Mouse (Mus musculus) retina, adult 2 months (tissue): ENCODE measurements around the gene Pan2.

Source experiments
- DNase-seq: peaks from one replicate; pipeline ENCODE4 v3.0.0-alpha.2; 2012; ENCODE audit warnings: low read depth, low spot score

Pan2 gene

DNA sequence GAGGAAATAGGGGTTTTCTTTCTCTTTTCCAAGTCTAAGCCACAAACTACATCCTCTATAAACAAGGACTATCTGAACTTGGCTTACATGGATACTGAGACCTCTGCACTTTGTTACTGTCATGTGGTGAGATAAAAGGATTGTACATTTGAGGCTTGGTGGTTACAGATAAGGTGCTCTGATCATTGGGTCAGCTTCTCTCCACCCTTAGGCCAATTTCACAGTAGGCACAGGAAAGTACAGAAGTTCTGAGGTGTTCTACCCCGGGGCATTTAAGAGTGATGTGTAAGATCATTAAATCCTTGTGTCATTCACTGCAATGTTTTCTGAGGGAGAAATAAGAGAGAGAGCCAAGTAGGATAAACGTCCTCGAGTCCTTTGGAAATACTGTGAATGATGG lies 33.5 kb downstream of the Pan2 start:
- no peak for DNase-seq

- peak; percentile 96 for DNase-seq
Measured at GRCm38 (mm10) chr10:128337306-128338181, 34.4 kb downstream of the Pan2 start, which contains the start of gene Cs. Cs (plus strand) TSS chr10:128337734.

DNA sequence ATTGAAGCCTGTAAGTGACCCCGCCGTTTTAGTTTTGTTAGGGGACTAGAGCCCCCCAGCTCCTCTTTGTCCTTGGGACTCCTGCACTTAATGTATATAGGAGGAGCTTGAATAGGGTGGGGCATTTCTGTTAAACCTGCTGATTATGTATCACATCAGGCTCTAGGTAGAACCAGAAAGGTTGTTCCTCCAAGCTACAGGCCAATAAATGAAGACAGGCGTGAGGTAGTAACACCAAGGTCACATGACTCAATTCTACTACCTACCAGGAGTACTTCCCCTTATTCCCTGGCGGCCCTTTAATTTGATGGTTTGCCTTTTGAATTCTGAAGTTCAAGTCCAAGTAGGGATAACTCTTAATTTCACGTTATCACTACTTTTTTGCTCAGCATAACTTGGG lies 35.3 kb downstream of the Pan2 start:
- DNase-seq, result no peak

DNA sequence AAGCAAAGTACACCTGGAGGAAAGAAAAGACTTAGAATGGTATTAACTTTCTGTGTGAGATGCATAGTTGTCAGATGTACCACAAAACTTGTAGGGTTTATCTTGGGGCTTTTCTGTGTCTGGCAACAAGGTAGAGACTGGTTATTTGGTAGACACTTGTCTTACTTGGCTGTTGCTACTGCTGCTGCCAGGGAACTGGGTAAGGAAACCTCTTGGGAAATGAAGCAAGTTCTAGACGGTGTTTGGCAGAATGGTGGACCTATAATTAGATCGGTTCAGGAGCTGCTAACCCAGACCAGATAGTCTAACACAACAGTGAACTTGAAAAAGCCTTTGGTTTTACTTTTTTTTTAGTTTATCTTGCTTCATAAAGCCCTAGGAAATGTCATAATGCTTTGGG lies 35.8 kb downstream of the Pan2 start:
- DNase-seq, result no peak

DNA sequence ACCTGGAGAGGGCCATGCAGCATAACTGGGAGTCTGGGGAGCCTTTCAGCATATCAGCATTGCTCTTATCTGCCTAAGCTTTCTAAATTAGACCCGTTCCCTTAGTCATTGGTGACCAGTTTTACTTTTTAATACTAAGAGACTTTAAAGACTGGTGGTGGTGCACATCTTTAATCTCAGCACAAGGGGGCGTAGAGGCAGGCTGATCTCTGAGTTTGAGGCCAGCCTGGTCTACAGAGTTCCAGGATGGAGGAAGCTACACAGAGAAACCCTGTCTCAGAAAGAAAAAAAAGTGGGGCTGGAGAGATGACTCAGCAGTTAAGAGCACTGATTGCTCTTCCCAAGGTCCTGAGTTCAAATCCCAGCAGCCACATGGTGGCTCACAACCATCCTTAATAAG lies 37.1 kb downstream of the Pan2 start:
- no peak for DNase-seq

DNA sequence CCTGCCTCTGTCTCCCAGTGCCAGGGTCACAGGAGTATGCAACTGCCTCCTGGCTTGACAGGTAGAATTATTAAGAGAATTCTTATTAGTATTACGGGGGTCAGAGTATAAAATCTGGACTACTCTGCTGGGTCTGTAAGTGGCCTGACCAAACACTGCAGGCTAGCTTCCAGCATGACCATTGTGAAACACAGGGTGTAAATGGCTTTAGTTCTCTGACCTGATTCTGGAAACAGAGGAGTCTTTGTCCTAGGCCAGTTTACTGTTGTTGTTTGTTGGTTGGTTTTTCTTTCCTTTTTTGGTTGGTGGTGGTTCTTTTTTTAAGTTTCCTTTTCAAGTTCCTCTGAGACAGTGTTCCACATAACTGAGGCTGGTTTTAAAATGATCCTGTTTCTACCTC lies 40.3 kb downstream of the Pan2 start:
- no peak for DNase-seq

DNA sequence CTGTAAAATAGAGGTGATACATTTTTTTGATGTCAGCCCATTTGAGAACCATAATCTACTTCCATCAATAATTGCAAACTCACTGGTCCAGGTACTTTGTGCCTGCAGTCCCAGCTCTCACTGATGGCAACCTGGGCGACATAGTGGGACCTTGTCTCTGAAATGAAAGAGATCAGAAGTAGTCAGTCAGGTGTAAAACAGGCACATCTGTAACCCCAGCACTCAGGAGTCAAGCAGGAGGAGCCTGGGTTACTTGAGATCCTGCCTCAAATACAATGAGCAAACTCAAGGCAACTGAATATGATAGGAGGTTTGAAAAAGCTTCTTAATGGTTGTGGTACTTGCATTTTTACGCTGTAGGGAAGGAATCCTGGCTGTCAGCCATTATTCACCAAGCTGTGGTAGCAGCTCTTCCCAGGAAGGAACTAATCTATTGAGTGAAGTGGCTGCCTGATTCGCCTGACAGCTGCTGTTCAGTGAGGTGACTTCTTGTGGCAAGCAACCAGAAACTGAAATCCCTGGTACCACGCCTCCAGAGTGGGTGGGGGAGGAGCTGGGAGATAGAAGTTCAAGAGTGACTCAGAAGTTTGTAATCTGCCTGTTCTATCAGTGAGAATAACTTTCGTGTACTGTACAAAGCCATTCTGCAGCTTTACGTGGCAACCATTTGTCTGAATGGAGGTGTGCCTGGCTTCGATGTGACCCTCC lies 41.6 kb downstream of the Pan2 start:
- DNase-seq, result no peak

DNA sequence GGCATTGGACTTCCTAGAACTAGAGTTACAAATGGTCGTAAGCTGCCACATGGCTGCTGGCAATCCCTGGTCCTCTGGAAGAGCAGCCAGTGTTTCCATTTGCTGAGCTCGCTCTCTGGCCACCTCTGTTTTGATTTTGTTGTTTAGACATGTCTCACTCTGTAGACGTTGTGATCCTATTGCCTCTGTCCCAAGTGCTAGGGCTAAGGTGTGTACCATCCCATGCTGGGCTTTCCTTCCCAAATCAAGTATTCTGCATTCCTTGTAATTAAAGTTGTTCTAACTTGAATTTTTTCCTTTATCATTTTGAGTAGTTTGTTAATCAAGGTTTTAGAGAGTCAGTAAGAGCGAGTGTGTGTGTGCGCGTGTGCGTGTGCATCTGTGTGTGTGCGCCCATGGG lies 44.4 kb downstream of the Pan2 start:
- no peak for DNase-seq

GRCm38 (mm10) chr10:128358796-128359195 lies 55.7 kb downstream of the Pan2 start:
- no peak for DNase-seq

- DNase-seq, result no peak
Measured at GRCm38 (mm10) chr10:128359226-128359625, 56.1 kb downstream of the Pan2 start.

- no peak for DNase-seq
Measured at GRCm38 (mm10) chr10:128361836-128362235, 58.7 kb downstream of the Pan2 start.

DNA sequence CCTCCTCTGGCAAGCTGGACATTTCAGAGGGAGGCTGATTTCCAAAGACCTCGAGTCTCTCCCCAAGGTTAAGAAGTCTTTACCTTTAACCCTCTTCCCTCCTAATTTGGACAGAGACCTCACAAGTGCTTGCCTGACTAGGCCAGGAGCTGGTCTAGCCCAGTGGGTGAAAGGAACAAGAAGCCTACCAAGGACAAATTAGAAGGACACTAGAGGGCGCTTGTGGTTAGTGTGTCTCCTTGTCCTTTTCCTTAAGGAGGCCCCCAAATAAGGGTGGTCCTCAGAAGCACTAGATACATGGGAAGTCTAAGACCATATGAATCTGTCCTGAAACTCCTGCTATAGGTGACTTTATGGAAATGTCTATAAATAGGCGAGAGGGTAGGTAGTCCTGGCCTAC lies 59.4 kb downstream of the Pan2 start:
- DNase-seq, result no peak

GRCm38 (mm10) chr10:128367899-128368401 lies 64.8 kb downstream of the Pan2 start:
- DNase-seq, result no peak

- DNase-seq, result peak; percentile 76
Measured at GRCm38 (mm10) chr10:128368402-128369217, 65.5 kb downstream of the Pan2 start, which contains the start of gene Coq10a. Coq10a (minus strand) TSS chr10:128368997.

DNA sequence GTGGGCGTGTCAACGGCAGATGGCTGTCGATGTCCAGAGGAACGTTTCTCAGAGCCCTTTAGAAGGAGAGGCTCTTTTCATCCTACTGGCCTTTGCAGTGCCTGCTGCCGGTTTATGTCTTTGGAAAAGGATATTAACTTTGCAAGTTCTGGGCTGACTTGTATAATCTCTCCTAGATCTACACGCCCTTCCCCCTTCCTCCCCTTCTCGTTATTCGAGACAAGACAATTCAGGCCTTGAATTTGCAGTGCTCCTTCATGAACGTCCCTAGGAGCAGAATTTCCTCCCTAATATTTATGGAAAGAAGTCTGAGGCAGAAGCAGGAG lies 66.0 kb downstream of the Pan2 start:
- no peak for DNase-seq

DNA sequence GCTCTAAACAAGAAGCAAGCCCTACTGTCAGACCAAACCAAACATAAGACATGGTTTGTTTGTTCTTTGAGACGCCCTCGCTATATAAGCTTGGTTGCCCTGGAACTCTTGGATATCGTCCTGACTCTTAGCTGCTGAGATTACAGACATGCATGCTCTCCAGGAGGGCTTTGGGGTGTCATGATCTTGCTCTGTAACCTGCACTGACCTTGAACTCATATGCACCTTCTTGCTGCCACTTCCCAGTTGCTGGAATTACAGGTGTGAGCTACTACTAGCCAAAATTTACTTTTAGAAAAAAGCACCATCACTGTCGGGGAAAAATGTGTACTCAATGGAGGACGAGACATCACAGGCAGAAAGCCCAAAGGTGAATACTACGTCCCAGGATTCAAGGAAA lies 66.5 kb downstream of the Pan2 start:
- DNase-seq, result no peak

GRCm38 (mm10) chr10:128370021-128370420 lies 66.9 kb downstream of the Pan2 start:
- no peak for DNase-seq

GRCm38 (mm10) chr10:128370601-128371000 lies 67.5 kb downstream of the Pan2 start:
- DNase-seq, result no peak
